Mouse (Mus musculus) neural tube, embryonic 15.5 days (tissue): ENCODE results near the gene Klf7. TPM values are rescaled to one million over a fixed set of nuclear protein-coding genes. Genes with fewer than 3 reads are reported as not detected.

Experiments
- ATAC-seq: fragments of 200-750 bp; cut with Nextera tagmentation; 2 replicates; pipeline ENCODE4 v1.8.0; 2017; ENCODE audit warnings: mild to moderate bottlenecking, moderate TSS enrichment, moderate library complexity; ENCODE audit not compliant: low FRiP score
- H3K27ac ChIP-seq: fragments of 300-500 bp; sonication (generic); replicated peaks from 2 replicates; pipeline ENCODE4 v1.5.1; 2015; ENCODE audit warnings: mild to moderate bottlenecking, inconsistent platforms
- H3K27me3 ChIP-seq: fragments of 300-500 bp; sonication (generic); replicated peaks from 2 replicates; pipeline ENCODE4 v1.6.1; 2015; ENCODE audit warnings: inconsistent platforms
- H3K36me3 ChIP-seq: fragments of 300-500 bp; sonication (generic); 2 replicates; pipeline ENCODE4 v1.6.1; 2015; ENCODE audit warnings: inconsistent platforms
- H3K4me1 ChIP-seq: fragments of 300-500 bp; sonication (generic); 2 replicates; pipeline ENCODE4 v1.6.1; 2015; ENCODE audit warnings: inconsistent platforms
- H3K4me2 ChIP-seq: fragments of 300-500 bp; sonication (generic); 2 replicates; pipeline ENCODE4 v1.6.1; 2015; ENCODE audit warnings: inconsistent platforms, mild to moderate bottlenecking, moderate library complexity
- H3K4me3 ChIP-seq: fragments of 300-500 bp; sonication (generic); replicated peaks from 2 replicates; pipeline ENCODE4 v1.5.1; 2015; ENCODE audit warnings: mild to moderate bottlenecking, inconsistent platforms
- H3K9ac ChIP-seq: fragments of 300-500 bp; sonication (generic); replicated peaks from 2 replicates; pipeline ENCODE4 v1.6.1; 2015; ENCODE audit warnings: mild to moderate bottlenecking, inconsistent platforms
- H3K9me3 ChIP-seq: fragments of 300-500 bp; sonication (generic); replicated peaks from 2 replicates; pipeline ENCODE4 v1.6.1; 2016; ENCODE audit warnings: inconsistent platforms
- WGBS: fragments of 180-500 bp; shearing (Covaris S2); methylation state at CpG from one replicate; pipeline ENCODE4 v1.1.7; 2015; ENCODE audit warnings: mixed read lengths; 5-methylcytosine and 5-hydroxymethylcytosine counted together
- polyA plus RNA-seq: library from polyadenylated mRNA; unstranded; fragments of >200 nt; fragmentation: Nextera tagmentation; extraction: Ambion mirVana; gene quantifications from 2 replicates; pipeline ENCODE4 v1.2.1, GENCODE M21; 2015

Klf7 gene
- polyA plus RNA-seq = 69.6 and 82.2 TPM in 2 replicates

GRCm38 (mm10) chr1:64121559-64122465 is at the start of gene Klf7:
Gene Klf7 (minus strand): TSS chr1:64122282.
- Histone ChIP-seq H3K9me3 (no peaks in the 10 kb centered on the region), H3K27me3 (no peaks in the 10 kb centered on the region), H3K9ac (peak within 1 kb of the TSS; percentile 99), H3K36me3 (no peaks in the 10 kb centered on the region), H3K4me1 (peaks cover 28% of the 10 kb centered on the region), H3K4me2 (peak within 1 kb of the TSS; percentile 71), H3K27ac (peak within 1 kb of the TSS; percentile 100), H3K4me3 (peak within 1 kb of the TSS; percentile 73)
- under 1% methylated on average over 70 of the region's 82 CpGs for WGBS
- ATAC-seq = peak; percentile 97

DNA sequence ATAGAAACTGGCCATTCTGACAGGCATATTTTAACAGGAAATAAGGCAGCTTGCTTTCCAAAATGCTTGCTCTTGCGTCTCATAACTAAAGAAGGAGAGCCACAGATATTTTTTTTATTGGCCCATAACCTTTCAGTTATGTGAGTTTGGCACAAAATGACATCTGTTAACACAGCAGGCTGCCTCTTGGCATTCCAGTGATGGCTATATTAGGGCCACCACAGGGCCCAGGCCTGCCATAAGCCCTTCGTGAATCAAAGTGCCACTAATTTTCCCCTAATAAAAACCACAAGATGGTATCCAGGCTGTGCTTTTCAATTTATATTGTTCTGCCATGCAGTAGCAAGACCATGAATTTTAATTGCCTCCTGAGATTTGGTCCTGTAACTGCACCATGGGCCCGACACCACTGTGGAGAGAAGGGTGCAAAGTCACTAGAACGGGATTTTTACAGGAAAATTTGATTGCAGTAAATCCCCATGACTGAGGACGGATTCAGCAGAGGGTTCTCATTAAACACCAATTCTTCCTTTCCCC is 42.5 kb upstream of the Klf7 start:
- ATAC-seq = no peak
- H3K36me3 ChIP-seq = no peaks in the 10 kb centered on the region
- no peak overlapping the region for H3K4me2 ChIP-seq
- no peak overlapping the region for H3K9ac ChIP-seq
- no peaks in the 10 kb centered on the region for H3K9me3 ChIP-seq
- no peak overlapping the region for H3K27ac ChIP-seq
- 30% methylated on average over 5 of the region's 5 CpGs for WGBS
- H3K4me1 ChIP-seq = peaks cover 10% of the 10 kb centered on the region; the same call in 1 of the 2 replicates
- no peak overlapping the region for H3K4me3 ChIP-seq
- H3K27me3 ChIP-seq = no peaks in the 10 kb centered on the region

- H3K4me2 ChIP-seq = no peak overlapping the region
- no peak overlapping the region for H3K9ac ChIP-seq
- no peaks in the 10 kb centered on the region for H3K9me3 ChIP-seq
- H3K4me3 ChIP-seq = no peak overlapping the region
- H3K27me3 ChIP-seq = no peaks in the 10 kb centered on the region
- 65% methylated on average over 3 of the region's 3 CpGs for WGBS
- H3K27ac ChIP-seq = no peak overlapping the region
- no peak for ATAC-seq
- no peaks in the 10 kb centered on the region for H3K36me3 ChIP-seq
- 0 out of 2 replicates have a peak, but pooled peaks cover 3% of the 10 kb centered on the region for H3K4me1 ChIP-seq
Measured at GRCm38 (mm10) chr1:64158766-64159165, 36.7 kb upstream of the Klf7 start.

- WGBS = 44% methylated on average over 3 of the region's 3 CpGs
- no peak overlapping the region for H3K9ac ChIP-seq
- H3K27me3 ChIP-seq = no peaks in the 10 kb centered on the region
- no peaks in the 10 kb centered on the region for H3K4me1 ChIP-seq
- no peak overlapping the region for H3K4me3 ChIP-seq
- no peak overlapping the region for H3K4me2 ChIP-seq
- no peak overlapping the region for H3K27ac ChIP-seq
- no peak for ATAC-seq
- no peaks in the 10 kb centered on the region for H3K9me3 ChIP-seq
- H3K36me3 ChIP-seq = no peaks in the 10 kb centered on the region
Measured at GRCm38 (mm10) chr1:64149185-64149584, 27.1 kb upstream of the Klf7 start.

DNA sequence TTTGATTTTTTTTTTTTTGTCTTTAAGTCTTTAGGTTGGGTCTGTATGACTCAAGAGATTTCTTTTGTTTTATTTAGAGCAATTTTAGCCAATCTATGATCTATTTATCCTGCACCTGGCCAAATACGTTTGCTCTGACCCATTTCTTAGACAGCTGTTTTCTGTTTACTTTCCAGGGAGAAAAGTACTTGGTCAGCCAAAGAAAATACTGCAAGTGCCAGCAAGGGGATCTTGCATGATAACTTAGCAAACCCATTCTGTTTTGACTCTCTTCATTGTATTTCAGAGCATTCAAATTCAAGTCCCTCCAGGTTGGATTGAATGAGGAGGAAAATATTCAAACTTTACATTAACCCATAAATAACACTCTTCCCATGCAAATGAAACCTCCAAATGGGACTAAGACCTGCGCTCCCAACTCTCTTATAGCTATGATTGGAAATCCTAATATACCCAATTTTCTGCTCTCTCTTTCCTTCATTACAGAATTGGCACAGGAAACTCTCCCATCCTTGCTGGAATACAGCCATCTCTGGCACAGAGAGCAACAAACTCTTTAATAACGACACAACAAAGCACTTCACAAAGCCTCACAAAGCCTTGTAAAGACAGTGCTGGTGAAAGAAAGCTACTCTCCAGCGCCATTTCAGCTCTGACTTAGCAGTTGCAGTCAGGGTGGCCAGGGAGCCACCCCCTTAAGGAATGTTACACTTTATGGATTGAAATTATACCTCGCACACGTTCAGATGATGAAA is 20.8 kb upstream of the Klf7 start:
- Histone ChIP-seq H3K4me1 (peaks cover 5% of the 10 kb centered on the region; the same call in 1 of the 2 replicates), H3K36me3 (no peaks in the 10 kb centered on the region), H3K4me2 (no peak overlapping the region), H3K9ac (no peak overlapping the region), H3K27me3 (no peaks in the 10 kb centered on the region), H3K27ac (no peak overlapping the region; the same call in 1 of the 2 replicates), H3K4me3 (no peak overlapping the region), H3K9me3 (no peaks in the 10 kb centered on the region)
- WGBS = 52% methylated on average over 6 of the region's 6 CpGs
- no peak for ATAC-seq

DNA sequence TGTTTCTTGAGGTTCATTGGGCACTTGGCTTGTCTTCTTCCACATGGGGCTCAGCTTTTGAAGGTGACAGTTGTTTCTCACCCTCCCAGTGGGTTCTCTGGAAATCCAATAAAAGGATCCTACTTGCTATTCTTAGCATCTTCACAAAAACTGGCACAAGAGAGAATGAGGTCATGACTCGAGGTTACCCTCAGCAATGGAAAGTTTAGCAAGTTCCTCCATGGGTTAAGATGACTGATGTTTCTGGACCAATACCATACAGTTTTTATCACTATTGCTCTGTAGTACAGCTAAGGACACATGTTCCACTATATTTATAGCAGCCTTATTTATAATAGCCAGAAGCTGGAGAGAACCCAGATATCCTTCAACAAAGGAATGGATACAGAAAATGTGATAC is 12.4 kb upstream of the Klf7 start:
- Histone ChIP-seq H3K9ac (no peak overlapping the region), H3K9me3 (no peaks in the 10 kb centered on the region), H3K27ac (no peak overlapping the region), H3K4me2 (no peak overlapping the region), H3K36me3 (no peaks in the 10 kb centered on the region), H3K27me3 (no peaks in the 10 kb centered on the region), H3K4me3 (no peak overlapping the region), H3K4me1 (no peaks in the 10 kb centered on the region)
- WGBS = 78% methylated on average over 1 of the region's 1 CpGs
- ATAC-seq = no peak

DNA sequence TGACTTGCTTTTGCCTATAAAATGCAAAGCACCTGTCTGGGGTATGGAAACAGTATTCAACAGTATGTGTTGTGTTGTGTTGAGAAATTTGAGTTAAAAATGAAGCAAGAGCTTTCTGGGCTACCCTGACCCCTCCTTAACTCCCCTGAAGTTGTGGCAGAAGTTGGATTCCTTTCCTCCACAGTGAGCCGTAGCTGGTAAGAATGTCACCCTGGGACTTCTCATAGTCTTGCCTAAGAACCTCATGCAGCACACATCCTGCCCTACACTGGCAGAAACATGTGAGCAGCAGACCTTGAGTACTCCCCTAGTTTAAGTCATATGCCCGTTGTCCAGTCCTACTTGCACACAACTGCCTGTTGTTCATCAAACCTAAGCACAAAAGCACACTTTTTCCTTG is 4.7 kb upstream of the Klf7 start:
- no peak for ATAC-seq
- H3K36me3 ChIP-seq = no peaks in the 10 kb centered on the region

GRCm38 (mm10) chr1:64122466-64122830 is 366 bp upstream of the Klf7 start:
- Histone ChIP-seq H3K4me3 (peak overlapping the region; percentile 73), H3K4me1 (peaks cover 22% of the 10 kb centered on the region), H3K4me2 (peak overlapping the region; percentile 71), H3K9me3 (no peaks in the 10 kb centered on the region), H3K27ac (peak overlapping the region; percentile 100), H3K27me3 (no peaks in the 10 kb centered on the region), H3K9ac (peak overlapping the region; percentile 99), H3K36me3 (no peaks in the 10 kb centered on the region)
- WGBS = 19% methylated on average over 9 of the region's 9 CpGs
- no peak for ATAC-seq

More for the DNA sequence above, 4.7 kb upstream of the Klf7 start:
- Histone ChIP-seq H3K27me3 (no peaks in the 10 kb centered on the region), H3K27ac (no peak overlapping the region), H3K9ac (no peak overlapping the region), H3K9me3 (no peaks in the 10 kb centered on the region), H3K4me3 (no peak overlapping the region), H3K4me1 (peaks cover 6% of the 10 kb centered on the region), H3K4me2 (no peak overlapping the region)
- 87% methylated on average over 2 of the region's 2 CpGs for WGBS

DNA sequence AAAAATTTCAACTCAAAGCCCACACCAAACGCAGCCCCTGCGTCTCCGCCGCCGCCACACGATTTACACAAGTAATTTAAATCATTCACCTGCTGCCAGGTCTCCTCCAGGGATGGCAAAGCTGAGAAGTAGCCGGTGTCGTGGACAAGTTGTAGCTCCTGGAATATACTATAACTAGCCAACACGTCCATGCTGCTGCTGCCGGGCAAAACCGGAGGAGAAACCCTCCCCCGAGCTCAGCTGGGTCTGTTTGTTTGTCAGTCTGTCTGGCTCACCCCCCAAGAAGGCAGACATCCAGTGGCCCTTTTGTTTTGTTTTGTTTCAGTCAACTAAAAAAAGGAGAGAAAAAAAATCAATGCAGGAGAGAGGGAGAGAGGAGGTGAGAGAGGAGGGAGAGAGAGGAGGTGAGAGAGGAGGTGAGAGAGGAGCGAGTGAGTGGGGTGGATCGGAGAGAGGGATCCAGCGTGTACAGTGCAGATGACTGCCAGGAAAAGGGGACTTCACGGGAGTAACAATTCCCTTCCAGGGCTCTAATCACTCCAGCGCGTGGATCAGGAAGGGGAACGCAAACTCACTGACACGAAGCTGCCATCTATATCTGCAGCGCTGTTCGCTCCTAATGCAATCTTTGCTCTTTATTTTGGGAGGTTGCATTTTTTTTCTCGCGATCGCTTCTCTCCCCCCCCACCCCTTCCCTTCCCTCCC is 1.1 kb downstream of the Klf7 start:
- H3K36me3 ChIP-seq = no peaks in the 10 kb centered on the region
- H3K4me2 ChIP-seq = peak overlapping the region; percentile 71
- 0% methylated on average over 25 of the region's 25 CpGs for WGBS
- H3K27ac ChIP-seq = peak overlapping the region; percentile 100
- H3K27me3 ChIP-seq = no peaks in the 10 kb centered on the region
- H3K9me3 ChIP-seq = no peaks in the 10 kb centered on the region
- H3K4me3 ChIP-seq = peak overlapping the region; percentile 73
- peak overlapping the region; percentile 82 for H3K9ac ChIP-seq
- peaks cover 35% of the 10 kb centered on the region for H3K4me1 ChIP-seq
- ATAC-seq = peak; percentile 68

GRCm38 (mm10) chr1:64120421-64120810 is 1.7 kb downstream of the Klf7 start:
- WGBS = 0% methylated on average over 13 of the region's 13 CpGs
- Histone ChIP-seq H3K9ac (peak overlapping the region; percentile 82), H3K4me3 (peak overlapping the region; percentile 73), H3K36me3 (no peaks in the 10 kb centered on the region), H3K27me3 (no peaks in the 10 kb centered on the region), H3K4me1 (peaks cover 41% of the 10 kb centered on the region), H3K9me3 (no peaks in the 10 kb centered on the region), H3K27ac (peak overlapping the region; percentile 100), H3K4me2 (peak overlapping the region; percentile 71)
- no peak for ATAC-seq

- Histone ChIP-seq H3K4me2 (peak overlapping the region; percentile 71), H3K9ac (peak overlapping the region; percentile 82), H3K9me3 (no peaks in the 10 kb centered on the region), H3K4me1 (peaks cover 46% of the 10 kb centered on the region), H3K27ac (peak overlapping the region; percentile 100), H3K36me3 (no peaks in the 10 kb centered on the region), H3K27me3 (no peaks in the 10 kb centered on the region), H3K4me3 (peak overlapping the region; percentile 73)
- WGBS = 3% methylated on average over 8 of the region's 8 CpGs
- no peak for ATAC-seq
Measured at GRCm38 (mm10) chr1:64119851-64120250, 2.2 kb downstream of the Klf7 start.
